ENCODE assay signal across 17 mouse cellular contexts in genomic region chr4:151422361-151422760, GRCm38 (mm10).
DNase-seq lines count a peak whose midpoint lies in the region; ATAC-seq and TF ChIP-seq lines count a peak whose summit lies in the region.
"Had no signal": no experiment of that assay in that cellular context is flagged by ENCODE, and none has a peak within 500 bp of the region (broad histone marks: within the 10 kb centered on the region; RNA-seq: fewer than 3 reads in every experiment).

No protein-coding gene starts in this region.

- peaks cover 3% of the 10 kb centered on the region; the same call in 1 of the 2 replicates for H3K9me3 ChIP-seq in forebrain, embryonic 14.5 days (replicated peaks; ENCODE audit: control insufficient read depth, low read length)
- peaks cover 2% of the 10 kb centered on the region; the same call in 1 of the 2 replicates for H3K9me3 ChIP-seq in forebrain, embryonic 11.5 days (ENCODE audit: control insufficient read depth, low read length)
- no peaks in the 10 kb centered on the region for H3K9me3 ChIP-seq in lung, embryonic 14.5 days (ENCODE audit: low read depth, low read length)
- H3K9me3 ChIP-seq: liver, embryonic 15.5 days had no signal

- no peak overlapping the region for H3K9ac ChIP-seq in forebrain, embryonic 14.5 days (ENCODE audit: low read length)
- no peak overlapping the region for H3K9ac ChIP-seq in forebrain, embryonic 11.5 days (ENCODE audit: low read length)
- no peak overlapping the region for H3K9ac ChIP-seq in lung, embryonic 14.5 days
- H3K9ac ChIP-seq: embryonic facial prominence, embryonic 13.5 days; limb, embryonic 13.5 days; liver, embryonic 15.5 days had no signal

- 55% methylated on average over 8 of the region's 8 CpGs for WGBS in forebrain, embryonic 14.5 days
- 77% methylated on average over 8 of the region's 8 CpGs for WGBS in forebrain, embryonic 11.5 days
- 27% methylated on average over 8 of the region's 8 CpGs for WGBS in lung, embryonic 14.5 days
- WGBS in lung, adult 2 months = 26% methylated on average over 8 of the region's 8 CpGs

- TF ChIP-seq CTCF in lung, embryonic 14.5 days (IDR thresholded peaks at IDR 0.05; ENCODE audit: low read depth) = no peak
- no peak for TF ChIP-seq CTCF in lung, adult 2 months (IDR thresholded peaks at IDR 0.05; ENCODE audit: insufficient read depth, low read length)

- H3K27ac ChIP-seq in forebrain, embryonic 14.5 days (ENCODE audit: low read depth, low read length) = no peak overlapping the region
- H3K27ac ChIP-seq in forebrain, embryonic 11.5 days (ENCODE audit: low read depth, low read length) = no peak overlapping the region
- no peak overlapping the region for H3K27ac ChIP-seq in lung, embryonic 14.5 days (ENCODE audit: low read depth)
- H3K27ac ChIP-seq: embryonic facial prominence, embryonic 13.5 days; limb, embryonic 13.5 days; liver, embryonic 15.5 days; macrophage had no signal

- no peak overlapping the region for H3K4me3 ChIP-seq in forebrain, embryonic 14.5 days (ENCODE audit: low read depth, low read length)
- H3K4me3 ChIP-seq in forebrain, embryonic 11.5 days (ENCODE audit: low read depth, low read length) = no peak overlapping the region
- H3K4me3 ChIP-seq in lung, embryonic 14.5 days (ENCODE audit: low read depth, low read length) = no peak overlapping the region
- no peak overlapping the region for H3K4me3 ChIP-seq in lung, adult 2 months (replicated peaks; ENCODE audit: extremely low read depth, low read depth, low read length)
- H3K4me3 ChIP-seq: embryonic facial prominence, embryonic 13.5 days; limb, embryonic 13.5 days; liver, embryonic 15.5 days had no signal

- H3K36me3 ChIP-seq in forebrain, embryonic 14.5 days (ENCODE audit: control insufficient read depth, insufficient read depth, low read length) = no peaks in the 10 kb centered on the region
- H3K36me3 ChIP-seq in forebrain, embryonic 11.5 days (ENCODE audit: control insufficient read depth, insufficient read depth, low read length) = no peaks in the 10 kb centered on the region
- H3K36me3 ChIP-seq in lung, embryonic 14.5 days (ENCODE audit: insufficient read depth) = no peaks in the 10 kb centered on the region
- H3K36me3 ChIP-seq: embryonic facial prominence, embryonic 13.5 days; limb, embryonic 13.5 days; liver, embryonic 15.5 days had no signal

- no peak overlapping the region for H3K4me2 ChIP-seq in forebrain, embryonic 14.5 days (ENCODE audit: low read length)
- H3K4me2 ChIP-seq in forebrain, embryonic 11.5 days (ENCODE audit: low read depth, low read length, severe bottlenecking) = no peak overlapping the region
- H3K4me2 ChIP-seq in lung, embryonic 14.5 days = no peak overlapping the region
- H3K4me2 ChIP-seq: embryonic facial prominence, embryonic 13.5 days; limb, embryonic 13.5 days; liver, embryonic 15.5 days; midbrain, embryonic 11.5 days had no signal

- H3K4me1 ChIP-seq in forebrain, embryonic 14.5 days (ENCODE audit: control insufficient read depth, insufficient read depth, low read length) = no peaks in the 10 kb centered on the region
- no peaks in the 10 kb centered on the region for H3K4me1 ChIP-seq in forebrain, embryonic 11.5 days (replicated peaks; ENCODE audit: control insufficient read depth, insufficient read depth, low read length)
- H3K4me1 ChIP-seq in lung, embryonic 14.5 days (ENCODE audit: insufficient read depth) = no peaks in the 10 kb centered on the region
- no peaks in the 10 kb centered on the region for H3K4me1 ChIP-seq in lung, adult 2 months (ENCODE audit: control insufficient read depth, insufficient read depth, low read length)
- H3K4me1 ChIP-seq: liver, embryonic 15.5 days had no signal

- peak; percentile 79 for DNase-seq in forebrain, embryonic 14.5 days (ENCODE audit: low spot score)
- DNase-seq in forebrain, embryonic 11.5 days (ENCODE audit: low spot score) = no peak
- peak; percentile 56 for DNase-seq in lung, embryonic 14.5 days
- DNase-seq in lung, adult 2 months = no peak
- peak; percentile 31 to 45 for DNase-seq in cerebellum, adult 18-20 months
- peak; percentile 41 to 43 for DNase-seq in cerebellum, postnatal 36 days
- DNase-seq in thymus, postnatal 36 days = no peak
- DNase-seq: adrenal gland, adult 2 months; kidney, postnatal 10 days; retina, postnatal 1 day; thymus, postnatal 4 days had no signal

- no peaks in the 10 kb centered on the region for H3K27me3 ChIP-seq in forebrain, embryonic 14.5 days (replicated peaks; ENCODE audit: control insufficient read depth, insufficient read depth, low read length)
- no peaks in the 10 kb centered on the region for H3K27me3 ChIP-seq in forebrain, embryonic 11.5 days (ENCODE audit: control insufficient read depth, insufficient read depth, low read length)
- H3K27me3 ChIP-seq in lung, embryonic 14.5 days (ENCODE audit: insufficient read depth, low read length) = no peaks in the 10 kb centered on the region
- H3K27me3 ChIP-seq: embryonic facial prominence, embryonic 13.5 days; liver, embryonic 15.5 days had no signal

- no peak for TF ChIP-seq POLR2A in lung, adult 2 months (IDR thresholded peaks at IDR 0.05; ENCODE audit: borderline replicate concordance, extremely low read depth, low read depth, low read length)

- no peak for ATAC-seq in forebrain, embryonic 14.5 days
- no peak for ATAC-seq in forebrain, embryonic 11.5 days (replicated peaks; ENCODE audit: low FRiP score)
- no peak for ATAC-seq in lung, embryonic 14.5 days (ENCODE audit: insufficient read depth)
- ATAC-seq: intestine, embryonic 16.5 days had no signal

Comparison
In these comparisons a context has a peak if more than half of its experiments do, and no peak if none do; other contexts are left out.
1. DNase-seq: peak in forebrain, embryonic 14.5 days (single experiment), lung, embryonic 14.5 days (single experiment), cerebellum, adult 18-20 months (2 of 2) and cerebellum, postnatal 36 days (2 of 2); none in forebrain, embryonic 11.5 days (single experiment), lung, adult 2 months (single experiment) and thymus, postnatal 36 days (0 of 2).